Mouse (Mus musculus): Measurements from ENCODE around the gene Trp53bp2.

DNA sequence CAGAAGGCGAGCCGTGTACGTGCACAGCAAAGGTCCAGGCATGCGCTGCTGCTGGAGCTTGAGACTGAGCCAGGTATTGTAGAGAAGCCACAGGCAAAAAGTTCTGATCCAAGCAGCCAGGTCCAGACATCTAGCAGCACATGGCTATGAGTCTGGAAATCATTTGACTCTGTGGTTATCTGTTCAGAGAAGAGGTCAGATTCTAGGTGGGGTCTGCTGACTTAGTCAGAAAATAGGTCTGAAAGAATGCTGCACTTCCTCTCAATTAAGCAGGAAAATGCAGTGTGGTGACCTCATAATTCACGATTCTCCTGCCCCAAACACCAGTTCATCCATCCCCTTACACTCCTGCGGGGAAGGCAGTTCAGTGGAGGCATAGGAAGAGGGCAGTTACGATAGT is 40.7 kb upstream of the Trp53bp2 start:
- TF ChIP-seq POLR2A (IDR thresholded peaks at IDR 0.05; ENCODE audit: borderline replicate concordance, extremely low read depth, insufficient read depth, insufficient read length, poor library complexity, severe bottlenecking) = no peak
- TF ChIP-seq CTCF (IDR thresholded peaks at IDR 0.05; ENCODE audit: borderline replicate concordance, extremely low read depth, insufficient read depth, insufficient read length) = no peak

Data from brain, embryonic 14.5 days (tissue).